Mouse (Mus musculus) midbrain, embryonic 15.5 days (tissue): ENCODE results near the gene Emx2. TPM values are rescaled to one million over a fixed set of nuclear protein-coding genes. Genes with fewer than 3 reads are reported as not detected.

Source experiments
- ATAC-seq: fragments of 200-750 bp; cut with Nextera tagmentation; replicated peaks from 2 replicates; pipeline ENCODE4 v1.8.0; 2017; ENCODE audit warnings: moderate TSS enrichment
- H3K27ac ChIP-seq: fragments of 300-500 bp; sonication (generic); 2 replicates; pipeline ENCODE4 v1.5.1; 2015; ENCODE audit warnings: mild to moderate bottlenecking, inconsistent platforms
- H3K27me3 ChIP-seq: fragments of 300-500 bp; sonication (generic); replicated peaks from 2 replicates; pipeline ENCODE4 v1.6.1; 2015; ENCODE audit warnings: inconsistent platforms
- H3K36me3 ChIP-seq: fragments of 300-500 bp; sonication (generic); replicated peaks from 2 replicates; pipeline ENCODE4 v1.6.1; 2015; ENCODE audit warnings: inconsistent platforms
- H3K4me1 ChIP-seq: fragments of 300-500 bp; sonication (generic); 2 replicates; pipeline ENCODE4 v1.6.1; 2015; ENCODE audit warnings: inconsistent platforms
- H3K4me2 ChIP-seq: fragments of 300-500 bp; sonication (generic); 2 replicates; pipeline ENCODE4 v1.6.1; 2015; ENCODE audit warnings: inconsistent platforms, mild to moderate bottlenecking, moderate library complexity
- H3K4me3 ChIP-seq: fragments of 300-500 bp; sonication (generic); 2 replicates; pipeline ENCODE4 v1.5.1; 2015; ENCODE audit warnings: mild to moderate bottlenecking, inconsistent platforms
- H3K9ac ChIP-seq: fragments of 300-500 bp; sonication (generic); 2 replicates; pipeline ENCODE4 v1.6.1; 2015; ENCODE audit warnings: mild to moderate bottlenecking, inconsistent platforms
- H3K9me3 ChIP-seq: fragments of 300-500 bp; sonication (generic); 2 replicates; pipeline ENCODE4 v1.6.1; 2016; ENCODE audit warnings: inconsistent platforms
- WGBS: fragments of 180-500 bp; shearing (Covaris S2); methylation state at CpG from one replicate; pipeline ENCODE4 v1.1.7; 2015; ENCODE audit warnings: mixed read lengths; 5-methylcytosine and 5-hydroxymethylcytosine counted together
- polyA plus RNA-seq: library from polyadenylated mRNA; unstranded; fragments of >200 nt; fragmentation: Nextera tagmentation; extraction: Ambion mirVana; gene quantifications from 2 replicates; pipeline ENCODE4 v1.2.1, GENCODE M21; 2015

Gene Emx2
- polyA plus RNA-seq, 1 experiment from 2014 or later, result 18.2 TPM

DNA sequence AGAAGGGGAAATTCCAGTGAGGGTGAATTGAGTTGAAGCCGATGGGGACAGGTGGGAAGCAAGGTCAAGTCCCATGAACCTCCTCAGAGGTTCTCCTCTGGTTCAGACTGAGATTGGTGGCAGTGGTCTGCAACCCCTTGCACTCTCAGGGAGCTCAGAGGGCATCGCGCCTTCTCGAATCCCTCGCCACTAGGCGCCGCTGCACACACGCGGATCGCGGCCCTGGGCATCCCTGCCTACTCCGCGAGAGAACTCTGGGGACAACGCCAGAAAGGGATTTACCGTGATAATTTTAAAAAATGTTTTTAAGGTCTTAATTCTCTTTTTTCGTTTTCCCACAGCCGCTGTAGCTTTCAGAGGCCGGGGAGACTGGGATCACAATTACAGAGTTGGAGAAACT lies 4.0 kb upstream of the Emx2 start:
- WGBS, result under 1% methylated on average over 18 of the region's 18 CpGs
- Histone ChIP-seq H3K4me1 (peaks cover 31% of the 10 kb centered on the region), H3K9me3 (no peaks in the 10 kb centered on the region), H3K9ac (no peak overlapping the region), H3K4me2 (peak overlapping the region; percentile 11; the same call in 1 of the 2 replicates), H3K27ac (no peak overlapping the region), H3K36me3 (no peaks in the 10 kb centered on the region), H3K27me3 (peaks cover 82% of the 10 kb centered on the region), H3K4me3 (no peak overlapping the region)
- peak; percentile 71 for ATAC-seq

DNA sequence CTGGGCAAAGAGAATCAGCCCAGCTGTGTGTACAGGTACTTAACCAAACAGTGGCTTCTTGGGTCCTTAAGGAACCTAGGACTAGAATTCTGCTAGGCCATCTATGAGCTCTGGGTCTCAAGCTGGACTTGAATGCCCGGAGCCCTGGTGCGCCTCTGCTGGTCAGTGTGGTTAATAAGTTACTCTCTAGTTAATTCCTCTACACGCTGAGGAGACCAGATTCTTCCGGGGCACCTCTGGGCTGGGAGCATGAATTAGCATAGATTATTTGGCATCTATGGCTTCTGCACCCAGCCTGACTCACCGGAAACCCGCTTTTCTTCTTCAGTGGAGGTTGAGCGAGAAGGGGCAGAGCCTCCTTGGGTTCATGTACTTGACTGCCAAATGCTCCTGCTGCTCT lies 2.5 kb upstream of the Emx2 start:
- Histone ChIP-seq H3K4me3 (peak overlapping the region; percentile 43; the same call in 1 of the 2 replicates), H3K9me3 (no peaks in the 10 kb centered on the region), H3K36me3 (no peaks in the 10 kb centered on the region), H3K4me1 (peaks cover 36% of the 10 kb centered on the region), H3K9ac (peak overlapping the region; percentile 1; the same call in 1 of the 2 replicates), H3K4me2 (peak overlapping the region; percentile 48), H3K27ac (no peak overlapping the region), H3K27me3 (peaks cover 73% of the 10 kb centered on the region)
- ATAC-seq, result no peak
- 11% methylated on average over 7 of the region's 7 CpGs for WGBS

DNA sequence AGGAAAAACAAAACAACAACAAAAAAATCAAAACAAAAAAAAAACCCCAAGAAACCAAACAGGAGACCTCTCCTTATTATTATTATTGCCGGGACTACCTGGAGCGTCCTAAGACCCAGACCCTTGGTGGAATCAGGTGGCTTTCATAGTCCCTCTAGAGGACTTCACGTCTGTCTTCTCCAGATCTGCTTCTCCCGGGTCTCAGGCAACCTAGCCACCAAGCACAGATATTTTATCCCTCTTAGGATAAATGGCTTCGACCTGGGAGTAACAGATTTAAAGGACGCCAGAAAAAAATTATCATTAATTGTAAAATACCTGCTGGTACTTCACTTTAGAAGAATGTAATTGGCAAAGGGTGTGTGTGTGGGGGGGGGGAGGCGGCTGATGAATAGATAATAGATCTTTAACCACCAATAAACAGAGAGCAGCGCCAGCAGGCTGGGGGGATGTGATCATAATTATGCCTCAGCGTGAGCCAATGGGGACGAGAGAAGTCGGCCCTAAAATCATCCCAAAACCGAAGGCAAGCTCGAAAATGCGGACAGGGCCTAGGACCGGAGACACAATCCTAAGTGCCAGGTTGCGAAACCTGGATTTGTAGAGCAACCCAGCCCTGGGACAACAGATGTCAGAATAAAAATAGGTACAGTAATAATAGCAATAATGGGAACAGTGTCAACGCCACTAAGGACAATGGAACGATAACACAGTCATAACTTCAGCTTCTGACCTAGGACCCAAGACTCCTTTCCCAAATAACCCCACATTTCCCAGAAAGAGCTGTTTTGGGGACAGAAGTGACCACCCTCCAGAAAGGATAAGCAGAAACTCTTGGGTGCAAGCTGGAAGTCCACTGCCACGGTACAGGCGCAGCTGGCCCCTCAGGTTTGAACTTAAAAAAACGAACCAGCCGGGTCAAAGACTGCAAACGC lies 894 bp upstream of the Emx2 start:
- Histone ChIP-seq H3K4me2 (peak overlapping the region; percentile 48), H3K9me3 (no peaks in the 10 kb centered on the region), H3K4me1 (peaks cover 24% of the 10 kb centered on the region), H3K36me3 (no peaks in the 10 kb centered on the region), H3K27me3 (peaks cover 70% of the 10 kb centered on the region), H3K27ac (peak overlapping the region; percentile 80), H3K4me3 (peak overlapping the region; percentile 43), H3K9ac (peak overlapping the region; percentile 32; the same call in 1 of the 2 replicates)
- 2% methylated on average over 23 of the region's 23 CpGs for WGBS
- 0 out of 2 replicates have a peak, but pooled peaks have one; percentile 40 for ATAC-seq

DNA sequence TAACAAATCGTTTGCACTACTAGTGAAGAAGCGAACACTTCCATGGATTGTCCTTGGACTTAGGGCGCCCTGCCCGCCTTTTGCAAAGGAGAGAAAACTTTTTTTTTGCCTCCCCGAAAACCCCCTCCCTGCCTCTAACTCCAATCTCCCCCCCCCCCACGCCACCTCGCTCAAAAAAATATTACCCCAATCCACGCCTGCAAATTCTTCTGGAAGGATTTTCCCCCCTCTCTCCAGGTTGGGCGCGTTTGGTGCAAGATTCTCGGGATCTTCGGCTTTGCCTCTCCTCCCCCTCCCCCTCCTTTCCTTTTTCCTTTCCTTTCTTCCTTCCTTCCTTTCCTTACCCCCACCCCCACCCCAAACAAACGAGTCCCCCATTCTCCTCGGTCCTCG lies 567 bp downstream of the Emx2 start:
- Histone ChIP-seq H3K27ac (peak overlapping the region; percentile 80), H3K9ac (peak overlapping the region; percentile 50), H3K27me3 (peaks cover 69% of the 10 kb centered on the region), H3K4me2 (peak overlapping the region; percentile 48), H3K9me3 (no peaks in the 10 kb centered on the region), H3K4me3 (peak overlapping the region; percentile 43), H3K4me1 (peaks cover 24% of the 10 kb centered on the region), H3K36me3 (no peaks in the 10 kb centered on the region)
- WGBS, result 2% methylated on average over 13 of the region's 15 CpGs
- no peak for ATAC-seq

DNA sequence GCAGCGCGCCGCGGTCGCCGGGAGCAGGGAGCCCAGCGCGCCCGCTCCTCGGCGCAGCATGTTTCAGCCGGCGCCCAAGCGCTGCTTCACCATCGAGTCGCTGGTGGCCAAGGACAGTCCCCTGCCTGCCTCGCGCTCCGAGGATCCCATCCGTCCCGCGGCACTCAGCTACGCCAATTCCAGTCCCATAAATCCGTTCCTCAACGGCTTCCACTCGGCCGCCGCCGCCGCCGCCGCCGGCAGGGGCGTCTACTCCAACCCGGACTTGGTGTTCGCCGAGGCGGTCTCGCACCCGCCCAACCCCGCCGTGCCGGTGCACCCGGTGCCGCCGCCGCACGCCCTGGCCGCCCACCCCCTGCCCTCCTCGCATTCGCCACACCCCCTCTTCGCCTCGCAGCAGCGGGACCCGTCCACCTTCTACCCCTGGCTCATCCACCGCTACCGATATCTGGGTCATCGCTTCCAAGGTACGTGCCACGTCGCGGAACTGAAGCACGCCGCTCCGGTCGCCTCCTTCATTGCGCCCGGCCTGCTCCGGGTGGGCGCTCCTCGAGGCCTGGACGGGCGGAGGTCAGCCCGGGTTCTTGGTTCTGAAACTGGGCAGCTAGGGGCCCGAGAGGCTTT lies 1.1 kb downstream of the Emx2 start:
- ATAC-seq, result peak; percentile 19; the same call in 1 of the 2 replicates
- WGBS, result under 1% methylated on average over 75 of the region's 75 CpGs
- Histone ChIP-seq H3K36me3 (no peaks in the 10 kb centered on the region), H3K27ac (peak overlapping the region; percentile 80), H3K4me3 (peak overlapping the region; percentile 43), H3K9me3 (no peaks in the 10 kb centered on the region), H3K27me3 (peaks cover 64% of the 10 kb centered on the region), H3K9ac (peak overlapping the region; percentile 50), H3K4me2 (peak overlapping the region; percentile 48), H3K4me1 (peaks cover 24% of the 10 kb centered on the region)

DNA sequence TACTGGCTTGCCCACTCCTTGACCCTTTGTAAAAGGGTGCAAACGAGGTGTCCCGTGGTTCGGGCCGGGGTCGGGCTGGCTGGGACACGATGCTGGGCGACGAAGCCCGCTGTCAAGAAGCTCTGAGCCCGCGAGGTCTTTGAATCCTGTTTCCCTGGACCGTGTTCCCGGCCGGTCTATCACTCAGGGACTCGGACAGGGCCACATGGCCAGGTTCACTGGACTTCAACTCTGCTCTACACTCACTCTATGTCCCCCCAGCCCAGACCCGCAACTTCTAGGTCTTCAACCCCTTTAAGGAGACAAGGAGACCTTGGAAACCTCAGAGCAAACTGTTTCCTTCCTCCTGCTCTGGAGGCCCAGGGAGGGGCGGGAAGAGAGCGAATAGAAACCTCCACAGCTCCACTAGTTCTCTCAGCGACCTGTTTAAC lies 1.7 kb downstream of the Emx2 start:
- no peak for ATAC-seq
- WGBS, result 0% methylated on average over 19 of the region's 19 CpGs
- no peaks in the 10 kb centered on the region for H3K36me3 ChIP-seq
- peak overlapping the region; percentile 48 for H3K4me2 ChIP-seq
- peak overlapping the region; percentile 80 for H3K27ac ChIP-seq
- H3K4me3 ChIP-seq, result peak overlapping the region; percentile 43
- H3K9me3 ChIP-seq, result no peaks in the 10 kb centered on the region
- H3K27me3 ChIP-seq, result peaks cover 61% of the 10 kb centered on the region
- H3K4me1 ChIP-seq, result peaks cover 21% of the 10 kb centered on the region
- H3K9ac ChIP-seq, result peak overlapping the region; percentile 50

DNA sequence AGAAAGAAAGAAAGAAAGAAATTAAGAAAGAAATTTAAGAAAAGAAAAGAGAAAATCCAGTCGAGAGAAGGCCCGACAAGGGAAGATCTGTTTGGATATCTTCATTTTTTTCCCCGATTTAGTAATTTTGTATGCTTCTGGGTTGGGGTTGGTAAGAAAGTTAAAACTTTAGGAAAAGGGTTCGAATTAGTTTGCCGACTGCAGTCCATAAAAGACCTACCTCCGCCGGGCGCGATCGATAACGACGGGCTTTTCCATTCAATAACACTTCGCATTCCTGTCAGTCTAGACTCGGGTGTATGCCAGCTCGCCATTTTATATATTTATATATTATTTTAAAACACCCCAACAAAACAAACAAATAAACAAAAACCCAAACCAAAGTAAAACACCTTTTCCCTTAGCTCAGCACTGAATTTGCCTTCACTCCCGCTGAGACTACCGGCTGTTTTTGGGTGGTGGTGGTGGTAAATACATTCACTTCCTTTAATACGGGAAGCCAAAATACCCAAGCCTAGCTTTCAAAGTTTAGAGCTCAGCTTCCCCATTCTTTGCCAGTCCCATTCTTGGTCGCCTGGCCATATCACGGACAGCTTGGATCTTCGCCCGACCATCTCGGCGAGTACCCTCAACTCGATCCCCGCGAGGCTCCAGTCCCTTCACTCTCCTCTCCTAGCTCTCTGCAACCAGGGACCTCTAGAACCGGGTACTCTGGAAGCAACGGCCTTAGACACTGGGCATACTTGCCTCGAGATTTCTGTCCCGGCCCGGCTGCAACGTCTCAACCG lies 2.4 kb downstream of the Emx2 start:
- Histone ChIP-seq H3K4me2 (peak overlapping the region; percentile 48), H3K36me3 (no peaks in the 10 kb centered on the region), H3K27me3 (peaks cover 61% of the 10 kb centered on the region), H3K4me1 (peaks cover 21% of the 10 kb centered on the region), H3K4me3 (peak overlapping the region; percentile 43), H3K27ac (peak overlapping the region; percentile 80), H3K9ac (peak overlapping the region; percentile 19; the same call in 1 of the 2 replicates), H3K9me3 (no peaks in the 10 kb centered on the region)
- under 1% methylated on average over 34 of the region's 34 CpGs for WGBS
- no peak for ATAC-seq

DNA sequence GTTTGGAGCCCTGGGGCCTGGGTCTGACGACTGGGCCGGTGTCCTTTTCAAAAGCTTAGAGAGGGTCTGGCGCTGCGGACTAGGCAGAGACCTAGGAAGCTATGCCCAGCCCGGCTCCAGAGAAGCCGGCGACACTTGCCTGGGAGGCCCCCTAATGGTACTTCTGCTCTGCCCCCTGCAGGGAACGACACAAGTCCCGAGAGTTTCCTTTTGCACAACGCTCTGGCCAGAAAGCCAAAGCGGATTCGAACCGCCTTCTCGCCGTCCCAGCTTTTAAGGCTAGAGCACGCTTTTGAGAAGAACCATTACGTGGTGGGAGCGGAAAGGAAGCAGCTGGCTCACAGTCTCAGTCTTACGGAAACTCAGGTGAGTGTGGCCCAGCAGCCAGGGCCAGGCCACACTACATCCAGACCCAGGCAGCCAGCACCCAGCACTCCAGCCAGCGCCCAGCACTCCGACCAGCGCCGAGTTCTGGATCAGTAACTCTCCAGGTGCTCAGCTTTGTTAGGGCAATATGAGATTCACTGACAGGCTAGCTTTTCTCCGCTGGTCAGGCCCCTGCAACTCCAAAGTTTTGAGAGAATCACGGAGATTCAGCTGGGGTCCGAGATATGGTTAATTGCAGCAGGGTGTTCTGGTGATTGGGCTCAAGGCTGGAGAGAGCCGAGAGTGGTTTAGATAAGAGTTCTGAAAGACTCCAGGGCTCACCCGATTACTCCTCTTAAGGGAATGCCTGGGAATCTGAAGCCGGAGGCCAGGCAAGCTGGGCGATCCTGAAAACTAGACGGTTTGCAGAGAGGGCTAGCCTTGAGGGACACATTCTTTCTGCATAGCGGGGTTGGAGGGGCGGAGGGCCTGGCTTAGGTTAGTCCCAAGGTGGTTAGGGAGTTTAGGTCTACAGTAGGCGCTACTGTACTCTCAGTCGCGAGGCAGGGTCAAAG lies 3.6 kb downstream of the Emx2 start:
- H3K4me1 ChIP-seq, result peaks cover 25% of the 10 kb centered on the region
- ATAC-seq, result no peak
- H3K9me3 ChIP-seq, result no peaks in the 10 kb centered on the region
- peak overlapping the region; percentile 43 for H3K4me3 ChIP-seq
- peak overlapping the region; percentile 63 for H3K27ac ChIP-seq
- peak overlapping the region; percentile 48 for H3K4me2 ChIP-seq
- peak overlapping the region; percentile 27; the same call in 1 of the 2 replicates for H3K9ac ChIP-seq
- no peaks in the 10 kb centered on the region for H3K36me3 ChIP-seq
- WGBS, result 2% methylated on average over 36 of the region's 36 CpGs
- peaks cover 59% of the 10 kb centered on the region for H3K27me3 ChIP-seq

DNA sequence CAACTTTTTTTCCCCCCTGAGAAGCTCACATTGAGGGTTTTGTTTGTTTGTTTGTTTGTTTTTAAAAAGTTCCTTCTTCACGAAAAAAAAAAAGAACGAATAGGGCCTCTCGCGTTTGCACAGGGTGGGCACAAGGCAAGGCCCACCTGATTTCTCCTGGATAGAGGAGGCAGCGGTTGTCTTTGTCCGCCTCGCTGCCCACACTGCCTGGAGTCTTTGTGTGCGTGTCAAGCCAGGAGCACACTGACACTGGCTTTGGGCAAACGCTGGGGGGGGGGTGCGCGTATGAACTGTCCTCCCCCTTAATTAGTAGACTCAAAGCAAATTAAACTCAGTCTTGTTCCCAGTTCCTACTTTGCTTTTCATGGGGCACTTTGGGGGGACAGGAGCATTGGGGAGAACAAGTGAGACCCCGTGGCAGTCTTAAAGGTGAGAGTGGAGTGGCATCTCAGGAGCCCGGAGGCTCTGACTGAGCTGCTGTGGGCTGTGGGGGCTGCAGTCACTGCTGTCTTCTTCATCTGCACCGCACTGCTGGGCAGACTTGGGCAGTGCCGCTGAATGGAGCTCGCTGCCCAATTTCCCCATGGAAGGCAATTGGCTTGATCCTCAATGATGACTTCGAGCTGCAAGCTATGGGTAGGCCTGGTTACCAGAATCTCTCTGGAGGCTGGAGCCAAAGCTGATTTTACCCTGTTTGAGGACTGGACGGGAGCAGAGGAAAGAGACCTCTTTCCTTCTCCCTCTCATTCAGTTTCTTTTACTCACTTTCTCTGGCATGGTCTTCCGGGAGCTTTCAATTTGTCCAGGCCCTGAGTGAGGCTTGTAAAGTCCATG lies 4.5 kb downstream of the Emx2 start:
- Histone ChIP-seq H3K4me2 (peak overlapping the region; percentile 48), H3K9ac (no peak overlapping the region), H3K27me3 (peaks cover 57% of the 10 kb centered on the region), H3K4me1 (peaks cover 33% of the 10 kb centered on the region), H3K4me3 (peak overlapping the region; percentile 43), H3K9me3 (no peaks in the 10 kb centered on the region), H3K27ac (peak overlapping the region; percentile 63), H3K36me3 (no peaks in the 10 kb centered on the region)
- ATAC-seq, result no peak
- 8% methylated on average over 19 of the region's 19 CpGs for WGBS

DNA sequence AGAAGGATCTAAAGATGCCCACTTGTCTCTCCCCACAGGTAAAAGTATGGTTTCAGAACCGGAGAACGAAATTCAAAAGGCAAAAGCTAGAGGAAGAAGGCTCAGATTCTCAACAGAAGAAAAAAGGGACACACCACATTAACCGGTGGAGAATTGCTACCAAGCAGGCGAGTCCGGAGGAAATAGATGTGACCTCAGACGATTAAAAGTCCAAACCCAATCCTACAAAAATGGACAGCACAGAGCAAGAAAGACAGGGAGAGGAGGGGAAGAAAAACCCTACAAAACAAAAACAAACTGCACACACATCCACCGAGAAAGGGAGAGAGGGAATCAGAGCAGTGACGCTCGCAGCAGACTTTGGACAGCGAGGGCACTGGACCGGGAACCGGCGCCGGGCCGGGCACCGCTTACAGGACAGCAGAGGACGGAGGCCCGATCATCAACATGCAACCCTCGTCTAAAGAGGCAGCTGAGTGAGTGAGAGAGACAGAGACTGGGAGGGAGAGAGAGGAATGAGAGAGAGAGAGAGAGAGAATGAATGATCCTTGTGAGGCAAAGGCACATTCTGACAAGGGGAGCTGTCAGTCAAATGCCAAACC lies 5.8 kb downstream of the Emx2 start:
- peak overlapping the region; percentile 12 for H3K4me3 ChIP-seq
- no peak for ATAC-seq

More for the DNA sequence above, 5.8 kb downstream of the Emx2 start:
- H3K9me3 ChIP-seq, result no peaks in the 10 kb centered on the region
- WGBS, result 2% methylated on average over 19 of the region's 19 CpGs
- peak overlapping the region; percentile 48 for H3K4me2 ChIP-seq
- no peaks in the 10 kb centered on the region for H3K36me3 ChIP-seq
- H3K9ac ChIP-seq, result no peak overlapping the region
- 0 out of 2 replicates have a peak overlapping the region, but pooled peaks have one; percentile 1 for H3K27ac ChIP-seq
- peaks cover 63% of the 10 kb centered on the region for H3K27me3 ChIP-seq
- H3K4me1 ChIP-seq, result peaks cover 30% of the 10 kb centered on the region
